Mouse (Mus musculus) small intestine, adult 2 months (tissue): ENCODE measurements around the gene Larp1. TPM values are rescaled to one million over a fixed set of nuclear protein-coding genes. Genes with fewer than 3 reads are reported as not detected.

Experiments
- H3K27ac ChIP-seq: fragments of 200-500 bp; 2 replicates; pipeline ENCODE4 v1.5.1; 2012; ENCODE audit warnings: low read depth, low read length, control low read depth, inconsistent platforms; ENCODE audit not compliant: insufficient read depth
- H3K27me3 ChIP-seq: fragments of 200-500 bp; 2 replicates; pipeline ENCODE4 v1.6.1; 2012; ENCODE audit warnings: mild to moderate bottlenecking, moderate library complexity, low read length, inconsistent platforms; ENCODE audit not compliant: control insufficient read depth, insufficient read depth
- H3K36me3 ChIP-seq: fragments of 200-500 bp; 2 replicates; pipeline ENCODE4 v1.6.1; 2012; ENCODE audit warnings: mild to moderate bottlenecking, low read length, control low read depth, inconsistent platforms; ENCODE audit not compliant: control insufficient read depth, insufficient read depth
- H3K4me1 ChIP-seq: fragments of 200-500 bp; 2 replicates; pipeline ENCODE4 v1.6.1; 2012; ENCODE audit warnings: low read length, inconsistent platforms, mixed read lengths; ENCODE audit not compliant: control insufficient read depth, insufficient read depth, insufficient read length
- H3K4me3 ChIP-seq: fragments of 200-500 bp; 2 replicates; pipeline ENCODE4 v1.5.1; 2012; ENCODE audit warnings: low read depth, mild to moderate bottlenecking, control low read depth, inconsistent platforms, low read length, moderate library complexity
- CTCF ChIP-seq: fragments of 200-500 bp; IDR thresholded peaks from 2 replicates; pipeline ENCODE4 v1.5.1; 2012; ENCODE audit warnings: low read depth, mild to moderate bottlenecking, control low read depth, inconsistent platforms, low read length, moderate library complexity, mixed read lengths; ENCODE audit not compliant: insufficient replicate concordance, insufficient read length; ENCODE audit errors: extremely low read depth
- POLR2A ChIP-seq: fragments of 200-500 bp; IDR thresholded peaks from 2 replicates; pipeline ENCODE4 v1.6.1; 2012; ENCODE audit warnings: low read depth, mild to moderate bottlenecking, control low read depth, inconsistent platforms, low read length, moderate library complexity
- WGBS: fragments of 180-500 bp; shearing (Covaris S2); methylation state at CpG from one replicate; pipeline ENCODE4 v1.1.7; 2018; 5-methylcytosine and 5-hydroxymethylcytosine counted together
- polyA plus RNA-seq: library from polyadenylated mRNA; depleted of rRNA; stranded (reverse); fragments of >200 nt; gene quantifications from 2 replicates; pipeline ENCODE4 v1.2.3, GENCODE M21; 2012

Gene Larp1
- polyA plus RNA-seq, 1 experiment = 25.9 TPM

DNA sequence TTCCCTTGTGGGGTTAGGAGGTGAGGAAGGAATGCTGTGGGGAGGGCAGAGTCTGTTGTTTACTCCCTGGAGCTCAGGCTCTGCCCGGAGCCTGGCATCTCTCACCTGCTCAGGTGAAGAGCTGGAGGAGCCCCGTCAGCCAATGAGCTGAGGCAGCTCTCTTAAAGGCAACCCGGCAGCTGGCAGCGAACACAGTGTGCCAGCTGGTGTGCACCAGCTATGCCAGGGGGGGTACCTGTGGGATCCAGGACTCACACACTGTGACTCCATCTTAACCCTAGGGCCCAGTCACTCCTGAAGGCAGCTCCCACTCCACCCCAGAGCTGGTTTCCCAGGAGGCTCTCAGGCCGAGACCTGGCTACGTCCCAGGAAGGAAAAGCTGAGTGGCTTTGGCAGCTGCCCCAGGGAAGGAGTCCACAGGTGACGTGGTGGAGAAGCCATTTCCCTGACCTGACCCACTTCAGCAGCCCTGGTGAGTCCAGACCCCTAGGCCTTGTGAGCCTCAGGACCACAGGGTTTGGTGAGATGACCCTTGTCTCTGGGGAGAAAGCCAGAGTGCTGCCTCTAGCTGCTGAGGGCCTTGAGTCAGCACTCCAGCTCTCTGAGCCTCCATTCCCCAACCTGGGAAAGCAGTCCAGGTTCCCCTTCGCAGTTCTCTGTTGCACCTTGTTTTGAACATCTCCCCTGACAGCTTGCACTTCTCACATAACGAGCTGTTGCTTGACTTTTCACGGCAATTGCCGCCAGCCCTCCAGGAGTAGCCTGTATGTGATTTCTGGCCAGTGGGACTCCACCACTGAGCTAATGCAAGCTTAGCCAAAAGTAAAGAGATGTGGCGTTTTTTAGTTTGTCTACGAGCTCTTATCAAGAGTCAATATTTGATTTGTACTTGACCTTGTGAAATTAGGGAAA lies 35.6 kb upstream of the Larp1 start:
- Histone ChIP-seq H3K4me3 (peak overlapping the region; percentile 50), H3K27ac (peak overlapping the region; percentile 17), H3K27me3 (no peaks in the 10 kb centered on the region), H3K36me3 (no peaks in the 10 kb centered on the region), H3K4me1 (peaks cover 3% of the 10 kb centered on the region; the same call in 1 of the 2 replicates)
- 26% methylated on average over 13 of the region's 13 CpGs for WGBS
- no peak for TF ChIP-seq CTCF
- TF ChIP-seq POLR2A = no peak

DNA sequence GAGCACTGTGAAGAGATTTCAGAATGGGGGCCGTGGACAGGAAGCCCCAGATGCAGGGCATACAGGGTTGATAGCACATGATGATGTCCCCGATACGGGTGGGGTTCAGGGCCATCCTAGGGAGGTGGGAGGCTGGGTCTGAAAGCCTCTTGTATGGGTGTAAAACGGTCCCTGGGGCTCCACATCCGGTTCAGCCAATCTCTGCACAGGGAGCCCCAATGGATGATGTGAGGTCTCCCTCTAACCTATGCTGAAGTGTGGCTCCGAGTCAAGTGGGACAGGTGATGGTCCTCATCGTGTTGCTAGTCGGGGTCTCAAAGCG lies 35.0 kb upstream of the Larp1 start:
- TF ChIP-seq CTCF (no peak), POLR2A (no peak)
- 25% methylated on average over 9 of the region's 9 CpGs for WGBS
- H3K27ac ChIP-seq = no peak overlapping the region
- peaks cover 3% of the 10 kb centered on the region; the same call in 1 of the 2 replicates for H3K4me1 ChIP-seq
- no peaks in the 10 kb centered on the region for H3K27me3 ChIP-seq
- peak overlapping the region; percentile 13; the same call in 1 of the 2 replicates for H3K4me3 ChIP-seq
- H3K36me3 ChIP-seq = no peaks in the 10 kb centered on the region

DNA sequence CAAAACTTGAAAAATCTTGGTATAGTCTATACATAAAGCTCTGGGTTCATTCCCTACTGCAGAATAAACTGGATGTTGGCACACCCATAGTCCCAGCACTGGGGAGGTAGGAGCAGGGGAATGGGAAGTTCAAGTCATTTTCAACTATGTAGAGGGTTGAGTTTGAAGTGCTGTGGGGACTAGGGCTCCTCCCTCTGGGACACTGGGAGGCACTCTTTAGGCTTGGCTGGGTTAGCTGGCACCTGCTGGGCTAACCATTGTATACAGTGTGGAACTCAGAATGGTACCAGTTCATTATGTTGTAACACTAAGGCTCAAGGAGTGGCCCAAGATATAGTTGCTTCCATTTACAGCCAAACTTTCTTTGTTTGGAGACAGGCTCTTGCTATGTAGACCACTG lies 33.0 kb upstream of the Larp1 start:
- Histone ChIP-seq H3K27ac (no peak overlapping the region), H3K36me3 (no peaks in the 10 kb centered on the region), H3K4me3 (no peak overlapping the region), H3K4me1 (peaks cover 7% of the 10 kb centered on the region), H3K27me3 (no peaks in the 10 kb centered on the region)
- TF ChIP-seq CTCF (no peak), POLR2A (no peak)

DNA sequence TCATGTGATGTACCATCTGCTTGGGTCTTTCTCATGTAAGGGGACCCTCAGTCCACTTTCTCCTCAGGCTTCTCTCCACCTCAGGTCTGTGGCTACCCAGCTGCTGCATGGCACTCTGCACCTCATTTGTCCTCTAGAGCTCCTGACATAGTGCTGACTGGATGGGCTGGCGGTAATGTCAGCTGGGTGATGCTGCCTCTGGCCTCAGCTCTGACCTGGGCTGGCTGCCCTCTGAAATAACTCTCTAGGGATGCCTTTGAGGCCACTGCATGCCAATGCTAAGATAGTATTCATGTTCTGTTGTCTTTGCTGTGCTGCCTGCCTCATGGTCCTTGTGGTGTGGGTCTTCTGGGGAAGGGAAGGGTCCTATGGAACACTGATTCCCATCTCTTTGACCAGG lies 31.2 kb upstream of the Larp1 start:
- H3K27ac ChIP-seq = no peak overlapping the region
- no peak overlapping the region for H3K4me3 ChIP-seq
- no peak for TF ChIP-seq POLR2A
- no peak for TF ChIP-seq CTCF
- H3K4me1 ChIP-seq = peaks cover 7% of the 10 kb centered on the region
- H3K27me3 ChIP-seq = no peaks in the 10 kb centered on the region
- 93% methylated on average over 1 of the region's 1 CpGs for WGBS
- no peaks in the 10 kb centered on the region for H3K36me3 ChIP-seq

DNA sequence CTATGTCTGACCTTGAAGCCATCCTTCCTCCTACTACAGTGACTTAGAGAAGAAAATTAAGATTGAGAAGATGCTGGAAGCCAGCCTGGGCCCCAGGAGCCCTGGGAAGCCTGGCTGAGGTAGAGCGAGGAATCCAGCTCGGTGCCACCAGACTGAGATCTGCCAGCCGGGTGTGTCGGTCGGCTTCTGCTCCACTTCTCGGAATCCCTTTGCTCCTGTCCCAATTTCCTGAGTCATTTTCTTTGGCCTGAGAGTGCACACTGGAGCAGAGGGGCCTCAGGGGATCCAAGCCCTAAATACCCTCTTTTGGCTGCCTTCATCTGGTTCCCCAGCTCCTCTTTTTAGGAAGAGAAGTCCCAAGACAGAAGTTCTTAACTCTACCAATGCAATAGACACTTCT lies 29.2 kb upstream of the Larp1 start:
- Histone ChIP-seq H3K4me1 (peaks cover 15% of the 10 kb centered on the region), H3K27ac (no peak overlapping the region), H3K36me3 (no peaks in the 10 kb centered on the region), H3K4me3 (no peak overlapping the region), H3K27me3 (no peaks in the 10 kb centered on the region)
- TF ChIP-seq POLR2A = no peak
- TF ChIP-seq CTCF = no peak
- WGBS = 91% methylated on average over 6 of the region's 6 CpGs

DNA sequence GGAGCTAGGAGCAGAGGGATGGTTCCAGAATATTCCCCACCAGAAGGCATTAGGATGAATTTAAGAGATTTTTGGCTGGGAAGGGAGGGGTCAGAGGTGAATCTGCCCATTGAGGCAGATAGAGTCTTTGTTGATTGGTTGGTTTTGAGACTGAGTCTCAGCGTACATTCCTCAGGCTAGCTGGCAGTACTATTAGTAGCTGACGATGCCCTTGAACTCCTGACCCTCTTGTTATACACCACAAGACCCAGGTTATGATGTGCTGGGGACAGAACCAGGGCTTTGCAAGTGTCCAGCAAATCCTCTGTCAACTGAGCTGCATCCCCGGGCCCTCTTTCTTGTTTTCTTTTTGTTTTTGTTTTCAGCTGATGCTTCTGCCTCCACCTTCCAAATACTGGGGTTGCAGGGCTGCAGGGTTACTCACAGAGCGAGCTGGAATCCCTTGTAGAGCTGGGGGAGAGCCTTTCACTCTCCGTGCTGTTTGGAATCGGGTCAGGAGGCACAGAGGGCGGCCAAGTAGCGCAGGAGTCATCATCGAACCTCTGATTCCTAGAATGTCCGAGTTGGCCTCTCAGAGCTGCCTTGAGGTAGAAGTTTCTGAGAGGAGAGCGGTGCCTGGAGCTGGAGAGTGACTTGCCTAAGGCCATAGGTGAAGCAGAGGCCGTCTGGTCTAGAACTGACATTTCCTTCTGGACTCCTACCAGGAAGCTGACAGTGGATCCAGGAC lies 27.6 kb upstream of the Larp1 start:
- Histone ChIP-seq H3K4me3 (no peak overlapping the region), H3K27ac (no peak overlapping the region), H3K27me3 (no peaks in the 10 kb centered on the region), H3K4me1 (peaks cover 18% of the 10 kb centered on the region), H3K36me3 (no peaks in the 10 kb centered on the region)
- WGBS = 91% methylated on average over 12 of the region's 12 CpGs
- no peak for TF ChIP-seq POLR2A
- TF ChIP-seq CTCF = no peak
